Mouse (Mus musculus) midbrain, embryonic 16.5 days (tissue): ENCODE results near the gene Erbin. TPM values are rescaled to one million over a fixed set of nuclear protein-coding genes. Genes with fewer than 3 reads are reported as not detected.

Source experiments
- ATAC-seq: fragments of 200-750 bp; cut with Nextera tagmentation; 2 replicates; pipeline ENCODE4 v1.8.0; 2017; ENCODE audit warnings: moderate TSS enrichment
- H3K27ac ChIP-seq: fragments of 300-500 bp; sonication (generic); 2 replicates; pipeline ENCODE4 v1.5.1; 2014; ENCODE audit warnings: mild to moderate bottlenecking, low read length, mixed read lengths
- H3K27me3 ChIP-seq: fragments of 300-500 bp; sonication (generic); 2 replicates; pipeline ENCODE4 v1.6.1; 2014; ENCODE audit warnings: low read depth, low read length, mixed read lengths; ENCODE audit not compliant: control insufficient read depth, insufficient read depth
- H3K36me3 ChIP-seq: fragments of 300-500 bp; sonication (generic); 2 replicates; pipeline ENCODE4 v1.6.1; 2014; ENCODE audit warnings: mild to moderate bottlenecking, low read length, moderate library complexity, mixed read lengths; ENCODE audit not compliant: control insufficient read depth, insufficient read depth
- H3K4me1 ChIP-seq: fragments of 300-500 bp; sonication (generic); 2 replicates; pipeline ENCODE4 v1.6.1; 2014; ENCODE audit warnings: mild to moderate bottlenecking, low read length, mixed read lengths; ENCODE audit not compliant: control insufficient read depth, insufficient read depth
- H3K4me2 ChIP-seq: fragments of 300-500 bp; sonication (generic); 2 replicates; pipeline ENCODE4 v1.6.1; 2014; ENCODE audit warnings: mild to moderate bottlenecking, low read length, mixed read lengths
- H3K4me3 ChIP-seq: fragments of 300-500 bp; sonication (generic); 2 replicates; pipeline ENCODE4 v1.5.1; 2014; ENCODE audit warnings: low read depth, mild to moderate bottlenecking, low read length, moderate library complexity, mixed read lengths
- H3K9ac ChIP-seq: fragments of 300-500 bp; sonication (generic); 2 replicates; pipeline ENCODE4 v1.6.1; 2014; ENCODE audit warnings: low read depth, low read length, mixed read lengths
- H3K9me3 ChIP-seq: fragments of 300-500 bp; sonication (generic); replicated peaks from 2 replicates; pipeline ENCODE4 v1.6.1; 2014; ENCODE audit warnings: mild to moderate bottlenecking, low read length, mixed read lengths; ENCODE audit not compliant: control insufficient read depth, poor library complexity, severe bottlenecking
- WGBS: fragments of 180-500 bp; shearing (Covaris S2); extraction: QIAGEN DNeasy Blood & Tissue Kit; methylation state at CpG from one replicate; pipeline ENCODE4 v1.1.7; 2014; 5-methylcytosine and 5-hydroxymethylcytosine counted together
- polyA plus RNA-seq: library from polyadenylated mRNA; unstranded; fragments of >200 nt; fragmentation: Nextera tagmentation; extraction: Ambion mirVana; gene quantifications from 2 replicates; pipeline ENCODE4 v1.2.1, GENCODE M21; 2015

Erbin gene
- polyA plus RNA-seq, 1 experiment from 2014 or later = 6.3 TPM

DNA sequence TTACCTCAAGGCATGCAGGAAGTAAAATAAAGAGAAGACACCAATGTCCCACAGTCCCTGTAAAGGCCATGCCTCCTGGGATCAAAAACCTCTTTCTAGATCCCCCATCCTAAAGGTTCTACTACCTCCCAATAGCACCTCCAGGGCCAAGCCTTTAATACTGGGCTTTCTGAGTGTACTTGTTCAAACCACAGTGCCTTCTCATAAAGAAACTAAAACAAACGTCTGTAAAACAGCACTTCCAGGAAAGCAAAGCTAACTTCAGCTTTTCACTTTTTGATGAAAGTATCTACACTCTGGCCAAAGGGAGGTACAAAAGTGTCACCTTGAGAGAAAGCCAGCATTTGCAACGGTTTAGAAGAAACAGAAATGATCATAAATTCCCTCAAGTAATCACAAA is 35.3 kb upstream of the Erbin start:
- Histone ChIP-seq H3K27ac (no peak overlapping the region), H3K4me1 (no peaks in the 10 kb centered on the region), H3K4me2 (no peak overlapping the region), H3K4me3 (no peak overlapping the region), H3K9me3 (no peaks in the 10 kb centered on the region), H3K36me3 (no peaks in the 10 kb centered on the region), H3K27me3 (no peaks in the 10 kb centered on the region), H3K9ac (no peak overlapping the region)
- ATAC-seq = no peak
- 71% methylated on average over 2 of the region's 2 CpGs for WGBS

DNA sequence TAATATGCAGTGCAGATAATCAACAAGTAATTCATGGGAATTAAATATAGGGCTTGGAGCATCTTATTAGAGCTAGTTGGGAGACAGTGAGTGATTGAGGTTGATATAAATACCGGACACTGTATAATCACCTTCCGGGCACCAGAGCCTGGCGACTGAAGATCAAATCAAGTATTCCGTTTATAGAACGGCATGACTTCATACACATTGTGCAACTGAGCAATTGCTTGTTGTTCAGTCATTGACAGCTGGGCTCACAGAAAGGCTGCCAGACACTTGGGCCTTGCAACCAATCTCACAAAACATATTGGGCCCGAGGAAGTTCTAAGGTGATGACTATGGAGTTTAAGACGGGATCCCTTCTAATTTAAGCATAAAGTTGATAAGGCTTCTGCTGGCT is 31.1 kb upstream of the Erbin start:
- no peaks in the 10 kb centered on the region for H3K36me3 ChIP-seq
- ATAC-seq = no peak
- H3K4me2 ChIP-seq = no peak overlapping the region
- H3K9me3 ChIP-seq = no peaks in the 10 kb centered on the region
- H3K4me3 ChIP-seq = no peak overlapping the region
- H3K27ac ChIP-seq = no peak overlapping the region
- WGBS = 92% methylated on average over 7 of the region's 7 CpGs
- H3K9ac ChIP-seq = no peak overlapping the region
- no peaks in the 10 kb centered on the region for H3K4me1 ChIP-seq
- H3K27me3 ChIP-seq = no peaks in the 10 kb centered on the region

- no peaks in the 10 kb centered on the region for H3K27me3 ChIP-seq
- H3K36me3 ChIP-seq = no peaks in the 10 kb centered on the region
- H3K27ac ChIP-seq = no peak overlapping the region
- H3K4me2 ChIP-seq = no peak overlapping the region
- H3K9me3 ChIP-seq = no peaks in the 10 kb centered on the region
- no peaks in the 10 kb centered on the region for H3K4me1 ChIP-seq
- H3K9ac ChIP-seq = no peak overlapping the region
- 94% methylated on average over 2 of the region's 2 CpGs for WGBS
- no peak overlapping the region for H3K4me3 ChIP-seq
- no peak for ATAC-seq
Measured at GRCm38 (mm10) chr13:103940796-103941195, 20.5 kb upstream of the Erbin start.

DNA sequence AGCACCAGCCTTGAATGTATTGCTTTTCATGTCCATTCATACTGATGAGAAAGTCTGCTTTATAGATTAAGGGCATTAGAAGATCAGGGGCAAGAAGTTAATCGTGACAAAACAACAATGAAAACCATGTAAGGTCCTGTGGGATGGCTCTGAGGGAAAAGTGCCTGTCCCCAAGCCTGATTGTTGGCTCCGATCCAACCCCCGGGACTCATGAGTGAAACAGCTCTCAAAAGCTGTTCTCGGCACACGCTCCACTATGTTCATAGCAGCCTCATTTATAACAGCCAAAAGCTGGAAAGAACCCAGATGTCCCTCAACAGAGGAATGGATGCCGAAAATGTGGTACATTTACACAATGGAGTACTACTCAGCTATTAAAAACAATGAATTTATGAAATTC is 4.3 kb upstream of the Erbin start:
- 44% methylated on average over 6 of the region's 6 CpGs for WGBS
- H3K27ac ChIP-seq = no peak overlapping the region
- H3K36me3 ChIP-seq = no peaks in the 10 kb centered on the region
- H3K27me3 ChIP-seq = no peaks in the 10 kb centered on the region
- H3K4me1 ChIP-seq = peaks cover 12% of the 10 kb centered on the region
- H3K4me2 ChIP-seq = no peak overlapping the region
- no peak overlapping the region for H3K9ac ChIP-seq
- no peak overlapping the region for H3K4me3 ChIP-seq
- ATAC-seq = no peak
- H3K9me3 ChIP-seq = no peaks in the 10 kb centered on the region

DNA sequence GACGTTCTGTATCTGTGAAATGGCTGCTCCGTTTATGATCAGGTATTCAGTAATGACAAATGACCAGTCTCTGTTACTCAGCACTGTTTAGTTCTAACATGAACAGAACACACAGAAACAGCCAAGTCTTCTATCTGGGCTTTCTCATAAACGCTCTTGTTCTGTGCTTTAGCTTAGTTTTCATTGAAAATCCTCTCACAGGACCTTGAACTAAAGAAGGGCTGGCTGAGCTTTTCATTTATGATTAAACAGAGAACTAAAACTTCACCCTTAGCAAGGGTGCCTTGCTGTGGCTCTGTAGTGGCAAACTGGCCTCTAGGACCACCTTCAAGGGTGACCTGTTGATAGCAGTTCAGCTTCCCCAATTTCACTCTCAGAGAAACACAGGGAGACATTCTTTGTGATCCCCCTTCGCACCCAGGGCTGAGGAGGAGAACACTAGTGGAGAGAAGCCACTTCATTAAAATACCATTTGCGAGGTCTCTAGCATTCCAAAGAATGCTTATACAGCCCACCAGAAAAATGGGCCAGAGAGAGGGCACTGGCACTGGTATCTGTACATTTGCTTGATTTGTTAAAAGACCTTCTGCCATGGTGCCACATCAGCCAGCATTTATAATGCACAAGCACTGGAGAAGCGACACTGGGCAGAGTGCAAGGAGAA is 3.2 kb upstream of the Erbin start:
- H3K36me3 ChIP-seq = no peaks in the 10 kb centered on the region
- H3K27ac ChIP-seq = no peak overlapping the region
- H3K9ac ChIP-seq = no peak overlapping the region
- H3K4me3 ChIP-seq = no peak overlapping the region
- H3K4me1 ChIP-seq = peaks cover 14% of the 10 kb centered on the region
- no peaks in the 10 kb centered on the region for H3K27me3 ChIP-seq
- WGBS = 81% methylated on average over 6 of the region's 6 CpGs
- H3K9me3 ChIP-seq = no peaks in the 10 kb centered on the region
- no peak for ATAC-seq
- no peak overlapping the region for H3K4me2 ChIP-seq

DNA sequence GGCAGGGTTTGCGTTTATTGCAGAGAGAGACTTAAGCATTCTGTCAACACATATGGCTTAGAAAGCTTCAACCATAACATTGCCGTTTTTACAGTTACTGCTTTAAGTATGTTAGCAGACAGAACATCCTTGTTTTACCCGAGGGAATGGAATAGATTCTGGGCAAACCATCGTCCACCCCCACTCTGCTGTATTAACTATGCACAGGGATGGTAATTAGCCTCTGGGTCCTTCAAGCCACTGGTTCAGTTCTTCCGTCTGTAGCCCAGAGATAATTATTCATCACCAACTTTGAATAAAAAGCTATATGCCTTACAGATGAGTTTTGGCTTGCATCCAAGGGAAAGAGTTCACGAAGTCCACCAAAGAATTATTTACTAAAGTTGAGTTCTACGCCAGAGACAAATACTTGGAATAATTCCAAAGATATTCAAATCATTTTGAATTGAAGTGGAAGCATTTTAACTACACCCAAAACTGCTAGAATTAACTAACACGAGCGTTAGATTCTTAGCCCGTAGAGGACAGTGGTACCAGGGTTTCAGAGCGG is 1.6 kb upstream of the Erbin start:
- WGBS = 8% methylated on average over 11 of the region's 11 CpGs
- Histone ChIP-seq H3K9ac (peak overlapping the region; percentile 97), H3K4me1 (peaks cover 22% of the 10 kb centered on the region), H3K36me3 (no peaks in the 10 kb centered on the region), H3K4me2 (peak overlapping the region; percentile 82), H3K27me3 (no peaks in the 10 kb centered on the region), H3K4me3 (peak overlapping the region; percentile 91), H3K27ac (peak overlapping the region; percentile 100), H3K9me3 (no peaks in the 10 kb centered on the region)
- ATAC-seq = peak; percentile 18; the same call in 1 of the 2 replicates

DNA sequence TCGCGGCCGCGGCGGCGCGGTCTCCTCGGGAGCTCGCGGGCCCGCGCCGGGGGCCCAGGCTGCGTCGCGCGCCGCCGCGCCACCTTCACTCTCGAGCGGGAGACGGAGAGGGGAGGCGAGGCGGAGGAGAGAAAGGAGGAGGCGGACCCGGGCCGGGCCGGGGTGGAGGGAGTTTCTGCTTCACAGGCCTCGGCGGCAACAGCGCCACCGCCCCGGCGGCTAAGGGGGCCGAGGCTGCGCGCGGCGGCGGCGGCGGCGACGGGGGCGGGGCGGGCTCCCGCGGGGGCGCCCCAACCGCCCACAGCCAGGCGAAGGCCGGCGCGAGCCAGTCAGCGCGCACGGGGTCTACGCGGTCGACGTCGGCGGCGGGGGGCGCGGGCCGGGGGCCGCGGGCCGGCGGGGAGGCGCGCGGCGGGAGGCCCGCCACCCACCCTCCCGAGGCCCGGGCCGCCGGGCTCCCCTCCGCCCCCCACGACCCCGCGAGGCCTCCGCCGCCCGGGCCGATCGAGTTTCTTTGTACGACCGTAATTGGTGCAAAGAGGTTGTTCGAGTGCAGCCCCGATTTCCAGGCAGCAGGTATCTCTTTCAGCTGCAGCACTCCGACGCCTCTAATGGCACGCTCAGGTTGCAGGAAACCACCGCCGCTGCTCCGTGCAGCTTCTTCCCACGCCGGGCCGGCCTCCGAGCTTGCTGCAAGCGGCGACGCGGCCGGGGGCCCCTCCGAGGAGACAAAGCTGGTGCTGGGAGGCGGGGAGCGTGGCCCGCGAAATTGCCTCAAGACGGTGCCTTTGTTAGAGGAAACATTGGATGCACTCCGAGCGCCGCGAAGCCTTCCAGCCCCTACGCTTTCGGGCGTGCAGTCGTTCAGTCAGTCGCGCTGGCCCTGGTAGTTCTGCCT is 868 bp upstream of the Erbin start:
- no peaks in the 10 kb centered on the region for H3K36me3 ChIP-seq
- peak overlapping the region; percentile 100 for H3K27ac ChIP-seq
- ATAC-seq = peak; percentile 96
- peaks cover 25% of the 10 kb centered on the region for H3K4me1 ChIP-seq
- no peaks in the 10 kb centered on the region for H3K27me3 ChIP-seq
- H3K9ac ChIP-seq = peak overlapping the region; percentile 97
- under 1% methylated on average over 66 of the region's 125 CpGs for WGBS
- H3K4me2 ChIP-seq = peak overlapping the region; percentile 82
- H3K9me3 ChIP-seq = no peaks in the 10 kb centered on the region
- H3K4me3 ChIP-seq = peak overlapping the region; percentile 91

DNA sequence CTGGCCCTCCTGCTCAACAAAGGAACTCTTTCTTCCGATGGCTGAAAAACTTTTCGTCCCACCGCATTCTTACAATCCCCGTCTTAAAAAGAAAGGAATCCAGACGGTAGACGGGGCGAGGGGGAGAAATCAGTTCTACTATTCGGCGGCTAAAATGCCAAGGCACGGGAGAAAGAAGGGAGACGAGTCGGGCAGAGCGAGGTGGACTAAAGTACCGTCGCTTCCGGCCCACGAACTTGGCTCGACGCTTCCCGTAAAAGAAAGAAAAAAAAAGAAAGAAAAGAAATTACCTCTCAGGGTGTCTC is 406 bp downstream of the Erbin start:
- H3K9ac ChIP-seq = peak overlapping the region; percentile 97
- no peaks in the 10 kb centered on the region for H3K36me3 ChIP-seq
- WGBS = under 1% methylated on average over 20 of the region's 20 CpGs
- peak overlapping the region; percentile 82 for H3K4me2 ChIP-seq
- peak overlapping the region; percentile 91 for H3K4me3 ChIP-seq
- ATAC-seq = no peak
- no peaks in the 10 kb centered on the region for H3K9me3 ChIP-seq
- H3K27ac ChIP-seq = peak overlapping the region; percentile 100
- peaks cover 25% of the 10 kb centered on the region for H3K4me1 ChIP-seq
- no peaks in the 10 kb centered on the region for H3K27me3 ChIP-seq
